Mouse (Mus musculus) CD8-positive naive resting alpha-beta T cell, adult 2 months (primary cell): ENCODE results near the gene Smim26.
"Not testable (repeated sequence)": the region's sequence is repeated elsewhere in the genome, so short reads cannot be mapped to it uniquely, and the experiment has no call there.

Experiments
- DNase-seq, 2 experiments: peaks; one replicate each; pipeline ENCODE4 v3.0.0; 2022; ENCODE audit warnings: low read depth in 2 of 2, low spot score in 2 of 2

Smim26 gene

DNA sequence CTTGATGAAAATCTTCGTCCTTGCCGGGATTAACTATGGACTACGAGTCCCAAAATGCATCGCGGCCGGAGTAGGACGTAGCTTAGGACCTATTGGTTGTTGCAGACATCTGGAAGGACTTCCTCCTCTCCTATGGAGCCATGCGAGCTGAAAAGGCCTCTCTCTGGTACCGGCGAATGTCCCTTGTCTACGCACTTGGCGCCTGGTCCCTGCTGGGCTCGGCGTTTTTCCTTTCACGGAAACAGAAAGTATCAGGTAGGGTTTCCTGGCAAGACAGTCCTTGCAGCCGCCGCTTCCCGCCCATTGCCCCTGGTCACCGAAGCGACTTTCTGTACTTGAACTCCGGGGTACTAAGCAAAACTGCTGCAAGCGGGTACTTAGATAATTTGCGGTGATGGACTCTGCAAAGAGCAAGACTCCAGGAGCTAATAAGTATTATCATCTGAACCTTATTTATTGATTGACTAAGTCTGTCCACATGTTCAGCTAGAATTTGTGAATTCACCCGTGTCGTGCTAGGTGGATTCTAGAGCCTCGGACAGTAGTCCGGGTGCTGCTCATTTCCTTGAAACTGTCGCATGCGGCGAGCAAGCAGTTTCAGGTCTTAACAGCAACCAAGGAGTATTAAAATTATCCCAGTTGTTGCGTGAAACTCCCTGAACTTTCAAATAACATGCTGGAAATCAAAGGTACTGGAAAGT, at the start of gene Smim26:
Smim26 (plus strand) TSS at position 104 of the 701 bp plus-strand sequence.
- DNase-seq = peak; percentile 49 to 60

DNA sequence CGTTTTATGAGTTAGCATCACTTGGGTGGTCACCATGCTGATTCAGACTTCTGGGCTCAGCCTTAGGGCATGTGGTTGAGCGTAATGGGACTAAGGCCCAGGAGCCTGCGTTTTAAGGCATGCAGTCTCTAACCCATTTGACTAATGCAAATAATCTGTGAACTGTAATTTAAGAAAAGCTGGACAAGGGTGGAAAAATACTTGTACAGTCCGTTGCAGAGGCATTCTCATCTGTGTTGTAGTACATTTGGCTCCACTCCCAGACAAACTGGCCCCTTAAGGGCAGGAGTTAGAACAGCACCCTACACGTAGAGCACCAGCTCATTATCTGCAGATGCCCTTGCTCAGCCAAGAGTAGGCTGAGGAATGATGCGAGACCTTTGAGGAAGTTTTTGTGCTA, 49.2 kb upstream of the Smim26 start:
- no peak for DNase-seq

DNA sequence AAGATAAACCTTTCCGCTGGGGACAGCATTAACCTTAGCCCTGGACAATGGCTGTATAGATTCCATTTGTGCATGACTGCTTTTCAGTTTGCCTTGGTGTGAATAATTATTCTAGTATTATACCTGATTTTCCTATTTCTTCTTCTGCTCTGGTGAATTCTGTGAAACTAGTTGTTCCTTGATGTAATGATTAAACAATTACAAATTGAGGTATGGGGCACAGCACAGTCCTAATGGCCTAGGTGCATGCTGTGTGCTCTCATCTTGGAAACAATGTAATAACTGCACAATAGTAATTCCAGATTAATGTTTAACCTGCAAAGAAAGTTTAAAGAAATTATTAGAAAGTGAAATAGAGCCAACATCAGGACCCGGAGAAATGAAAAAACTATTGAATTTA, 48.8 kb upstream of the Smim26 start:
- DNase-seq = no peak

DNA sequence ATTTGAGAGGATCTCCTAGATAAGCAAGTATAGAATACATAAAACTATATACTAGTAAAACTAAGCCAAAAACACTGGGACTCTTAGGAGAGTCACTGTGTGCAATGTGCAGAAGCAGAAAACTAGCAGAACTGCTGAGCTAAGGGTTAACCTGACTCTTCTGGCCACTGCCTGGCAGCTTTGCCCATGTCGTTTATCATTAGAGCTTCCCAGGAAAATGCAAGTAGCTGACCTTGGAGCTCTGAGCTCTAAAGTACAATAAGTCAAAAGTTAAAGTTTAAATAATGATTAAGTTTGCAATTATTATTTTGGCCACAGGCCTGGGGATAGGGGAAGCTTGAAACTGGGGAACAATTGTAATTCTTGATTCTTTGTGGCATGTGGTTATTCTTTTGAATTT, 48.4 kb upstream of the Smim26 start:
- no peak for DNase-seq

DNA sequence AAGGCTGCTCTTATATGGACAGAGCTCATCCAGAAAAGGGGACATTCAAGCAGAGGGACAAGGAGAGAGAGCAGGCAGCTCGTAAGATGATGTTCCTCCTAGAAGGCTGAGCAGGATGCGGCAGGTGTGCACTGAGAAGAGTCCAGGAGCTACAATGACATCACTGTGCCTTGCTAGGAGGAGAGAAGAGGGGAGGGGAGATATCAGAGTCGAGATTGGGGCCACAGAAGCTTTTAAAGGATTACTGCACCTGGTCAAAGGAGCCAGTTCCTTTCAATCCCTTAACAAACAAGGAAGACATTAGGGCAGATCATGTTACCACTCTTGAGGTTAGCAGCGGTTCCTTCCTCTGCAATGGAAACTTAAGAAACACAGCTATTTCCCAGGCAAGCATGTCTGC, 46.3 kb upstream of the Smim26 start:
- no peak for DNase-seq

DNA sequence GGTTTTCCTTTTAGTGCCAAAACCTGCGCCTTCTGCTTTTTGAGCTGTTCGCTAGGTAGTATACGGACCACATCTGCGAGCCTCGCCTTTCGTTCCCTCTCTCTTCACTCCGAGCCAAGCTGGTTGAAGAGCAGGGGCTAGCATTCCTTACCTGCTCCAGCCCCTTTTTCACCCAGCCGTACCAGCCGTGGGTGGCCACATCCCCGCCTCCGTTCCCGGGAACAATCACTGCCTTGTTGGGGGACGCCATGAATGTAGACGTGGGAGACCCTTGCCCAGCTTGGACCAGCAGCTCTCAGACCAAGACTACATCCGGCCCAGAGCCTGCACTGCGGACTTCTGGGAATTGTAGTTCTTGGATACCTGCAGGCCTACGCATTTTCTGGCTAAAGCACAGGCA, 43.3 kb upstream of the Smim26 start, which contains the start of gene Rbbp9:
Rbbp9 (minus strand) TSS at position 341 of the 400 bp plus-strand sequence.
- peak in 1 of 2 experiments; percentile 46 for DNase-seq

DNA sequence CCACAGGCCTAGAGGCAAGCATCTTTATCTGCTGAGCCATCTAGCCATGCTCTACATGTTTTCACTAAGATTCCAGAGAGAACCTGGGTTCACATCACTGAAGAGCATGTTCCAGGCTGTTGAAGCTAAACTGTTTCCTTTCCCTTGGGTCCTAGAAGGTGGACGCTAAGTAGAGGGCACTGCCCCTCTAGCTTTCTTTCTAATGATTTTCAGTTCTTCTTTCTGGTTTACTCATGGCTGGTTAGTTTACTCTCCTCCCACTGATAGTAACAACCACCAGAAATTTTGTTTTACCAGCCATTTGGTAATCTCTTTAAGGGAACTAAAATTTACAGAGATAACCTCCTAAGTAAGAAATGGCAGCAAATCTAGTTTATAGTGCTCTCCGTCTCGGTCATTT, 39.9 kb upstream of the Smim26 start:
- DNase-seq = no peak

DNA sequence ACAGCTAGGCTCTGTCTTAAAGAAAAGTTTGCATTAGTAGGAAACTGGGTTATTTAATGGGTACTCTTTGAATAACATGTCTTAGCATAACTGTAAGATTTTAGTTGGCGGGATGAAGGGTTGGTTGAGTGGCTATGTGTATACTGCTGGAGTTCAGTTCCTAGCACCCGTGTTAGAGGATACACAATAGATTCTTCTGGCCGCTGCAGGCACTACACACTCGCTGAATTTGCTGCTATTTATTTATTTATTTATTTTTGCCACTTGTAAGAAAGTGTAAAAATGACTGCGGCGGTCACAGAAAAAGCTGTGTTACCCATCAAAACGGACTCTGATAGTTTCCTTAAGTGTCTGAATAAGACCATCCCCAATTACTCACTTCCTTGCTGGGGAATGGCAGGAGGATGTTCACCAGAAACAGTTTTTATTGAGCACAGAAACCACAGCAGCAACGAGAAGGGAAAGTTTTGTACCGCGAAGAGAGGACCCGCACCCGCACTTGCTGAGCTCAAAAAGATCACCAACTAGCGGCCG, 38.5 kb upstream of the Smim26 start:
- peak in 1 of 2 experiments; percentile 2 for DNase-seq

DNA sequence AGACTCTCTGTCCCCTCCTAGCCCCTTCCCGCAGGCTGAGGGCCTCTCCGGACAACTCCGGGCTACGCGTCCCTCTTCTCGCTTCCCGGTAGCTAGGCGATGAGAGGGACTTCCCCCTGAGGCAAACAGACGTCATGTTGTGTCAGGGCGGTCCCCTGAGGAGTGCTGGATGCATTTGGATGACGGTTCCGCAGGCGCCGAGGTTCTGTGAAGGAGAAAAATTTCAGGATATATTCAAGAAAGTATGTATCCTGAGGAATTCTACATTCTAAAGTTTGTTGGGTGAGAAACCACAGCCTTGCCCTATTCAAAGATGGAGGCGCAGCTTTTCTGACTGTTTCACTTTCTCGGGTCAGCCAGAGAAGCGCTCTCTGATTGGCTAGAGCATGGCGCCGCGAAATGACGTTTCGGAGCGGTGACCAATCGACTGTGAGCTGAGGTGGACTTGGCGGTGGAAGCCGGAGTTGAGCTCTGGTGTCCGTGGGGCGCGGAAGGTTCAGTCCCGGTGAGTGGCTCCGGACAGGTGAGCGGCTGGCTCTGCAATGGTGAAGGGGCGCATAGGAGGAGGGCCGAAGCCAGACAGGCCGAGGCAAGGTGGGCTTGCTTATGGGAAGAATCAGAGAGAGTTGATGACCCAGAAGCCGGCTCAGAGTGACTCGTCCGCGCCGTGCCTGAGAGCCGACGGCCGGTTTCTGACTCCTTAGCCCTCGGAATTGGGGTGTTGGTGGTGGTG, 37.9 kb upstream of the Smim26 start, which contains the start of gene Sec23b:
Sec23b (plus strand) TSS at position 410 of the 733 bp plus-strand sequence.
- peak; percentile 91 for DNase-seq

DNA sequence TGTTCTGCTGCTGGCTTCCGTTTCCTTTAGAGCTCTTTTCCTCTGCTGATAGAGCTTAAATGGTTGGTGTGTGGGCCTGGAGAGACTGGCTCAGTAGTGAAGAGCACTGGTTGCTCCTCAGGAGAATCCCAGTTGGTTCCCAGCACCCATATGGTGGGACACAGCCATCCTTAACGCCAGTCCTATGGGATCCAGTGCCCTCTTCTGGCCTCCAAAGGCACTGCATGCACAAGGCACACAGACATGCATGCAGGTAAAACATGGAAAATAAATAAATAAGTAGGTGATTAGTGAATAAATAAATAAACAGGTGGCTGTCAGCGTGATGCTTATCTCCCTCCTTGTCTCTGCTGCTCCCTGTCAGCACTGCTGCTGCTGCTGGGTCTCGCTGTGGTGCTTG, 5.1 kb upstream of the Smim26 start:
- no peak for DNase-seq

DNA sequence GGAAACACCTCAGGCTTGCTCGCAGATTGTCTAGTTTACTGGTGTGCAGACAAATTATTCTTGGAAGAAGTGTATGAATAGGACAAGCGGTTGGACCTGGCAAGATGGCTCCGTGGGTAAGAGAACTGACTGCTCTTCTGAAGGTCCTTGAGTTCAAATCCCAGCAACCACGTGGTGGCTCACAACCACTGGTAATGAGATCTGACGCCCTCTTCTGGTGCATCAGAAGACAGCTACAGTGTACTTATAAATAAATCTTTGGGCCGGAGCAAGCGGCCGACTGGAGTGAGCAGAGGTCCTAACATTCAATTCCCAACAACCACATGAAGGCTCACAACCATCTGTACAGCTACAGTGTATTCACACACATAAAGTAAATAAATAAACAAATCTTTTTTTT, 818 bp upstream of the Smim26 start:
- DNase-seq = not testable (repeated sequence)

DNA sequence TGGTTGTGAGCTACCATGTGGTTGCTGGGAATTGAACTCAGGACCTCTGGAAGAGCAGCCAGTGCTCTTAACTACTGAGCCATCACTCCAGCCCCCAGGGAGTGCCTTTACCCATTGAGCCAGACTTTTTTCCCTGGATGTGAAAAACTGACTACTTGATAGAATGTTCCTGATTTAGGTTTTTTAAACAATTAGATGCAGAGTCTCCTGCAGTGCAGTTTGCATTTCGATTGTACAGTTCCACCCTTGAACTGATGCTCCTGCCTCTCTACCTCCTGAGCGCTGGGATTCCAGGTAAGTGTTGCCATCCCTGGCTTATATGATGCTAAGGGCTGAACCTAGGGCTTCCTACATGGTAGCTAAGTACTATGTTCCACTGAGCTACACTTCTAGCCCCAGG, 4.2 kb downstream of the Smim26 start:
- DNase-seq = no peak

DNA sequence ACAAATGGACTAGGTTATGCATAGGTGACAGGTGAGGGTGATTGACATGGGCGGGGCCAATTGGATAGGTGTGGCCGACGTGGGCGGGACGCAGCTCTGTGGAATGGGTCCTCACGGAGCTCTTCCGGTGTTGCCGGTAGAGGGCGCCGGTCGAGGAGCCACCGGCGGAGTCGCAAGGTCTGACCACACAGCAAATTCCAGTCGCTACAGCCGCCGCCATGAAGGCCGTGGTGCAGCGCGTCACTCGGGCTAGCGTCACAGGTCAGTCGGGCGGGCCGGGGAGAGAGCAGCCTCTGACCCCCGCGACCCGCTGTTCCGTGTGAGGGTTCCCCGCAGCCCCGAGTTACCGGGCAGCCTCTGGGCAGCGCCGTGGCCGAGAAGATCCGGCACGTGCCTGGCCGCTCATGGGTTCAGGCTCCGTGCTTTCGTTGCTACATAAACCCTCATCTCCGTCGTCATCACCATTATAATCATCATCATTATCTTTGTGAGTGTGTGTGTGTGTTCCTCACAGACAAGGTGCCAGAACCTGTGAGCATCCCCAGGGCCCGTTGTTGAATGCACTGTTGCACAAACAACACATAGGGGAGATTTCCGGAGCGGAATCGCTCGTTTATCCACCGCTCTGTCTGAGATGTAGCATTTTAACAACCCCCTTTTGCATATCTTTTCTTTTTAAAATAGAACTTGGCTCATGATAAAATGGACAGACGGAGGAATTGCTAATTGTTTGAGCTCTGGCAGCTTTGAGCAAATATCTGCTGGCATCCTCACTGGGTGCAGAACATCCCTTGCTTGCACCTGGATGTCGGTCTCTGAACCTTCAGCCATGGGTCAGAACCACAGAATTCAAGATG, 6.2 kb downstream of the Smim26 start, which contains the start of gene Dtd1:
Dtd1 (plus strand) TSS at position 67 of the 857 bp plus-strand sequence.
- DNase-seq = peak; percentile 73 to 76

DNA sequence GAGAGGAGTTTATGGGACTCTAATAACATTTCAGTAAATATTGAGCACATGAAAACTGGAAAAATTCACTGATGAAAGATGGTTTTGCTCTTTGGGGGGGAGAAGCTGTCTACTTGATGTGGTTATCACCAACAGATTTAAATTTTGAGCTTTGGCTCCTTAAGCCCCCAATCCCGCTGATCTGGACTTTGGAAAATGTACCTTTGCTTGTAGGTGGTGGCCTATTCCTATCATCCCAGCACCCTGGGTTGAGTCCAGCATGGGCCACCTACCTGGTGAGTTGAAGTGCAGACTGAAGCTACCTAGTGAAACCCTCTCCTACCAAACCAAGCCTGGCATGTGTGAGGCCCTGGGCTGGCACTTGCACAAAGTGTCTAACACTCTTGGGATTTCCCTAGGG, 7.7 kb downstream of the Smim26 start:
- no peak for DNase-seq

DNA sequence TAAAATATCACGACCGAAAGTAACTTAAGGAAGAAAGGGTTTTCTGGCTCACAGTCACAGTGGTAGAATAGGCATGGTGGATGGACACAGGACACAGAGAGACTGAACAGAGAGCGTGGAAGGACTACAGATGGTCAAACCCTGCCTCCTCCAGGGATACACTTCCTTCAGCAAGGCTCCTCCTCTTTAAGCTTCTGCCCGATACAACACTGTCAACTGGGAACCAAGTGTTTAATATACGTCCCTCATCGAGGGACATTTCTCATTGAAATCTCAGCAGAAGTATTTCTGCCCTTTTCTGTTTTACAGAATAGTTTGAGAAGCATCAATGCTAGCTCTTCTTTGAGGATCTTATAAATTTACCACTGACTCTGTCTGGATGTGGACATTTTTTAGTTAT, 20.1 kb downstream of the Smim26 start:
- DNase-seq = no peak

DNA sequence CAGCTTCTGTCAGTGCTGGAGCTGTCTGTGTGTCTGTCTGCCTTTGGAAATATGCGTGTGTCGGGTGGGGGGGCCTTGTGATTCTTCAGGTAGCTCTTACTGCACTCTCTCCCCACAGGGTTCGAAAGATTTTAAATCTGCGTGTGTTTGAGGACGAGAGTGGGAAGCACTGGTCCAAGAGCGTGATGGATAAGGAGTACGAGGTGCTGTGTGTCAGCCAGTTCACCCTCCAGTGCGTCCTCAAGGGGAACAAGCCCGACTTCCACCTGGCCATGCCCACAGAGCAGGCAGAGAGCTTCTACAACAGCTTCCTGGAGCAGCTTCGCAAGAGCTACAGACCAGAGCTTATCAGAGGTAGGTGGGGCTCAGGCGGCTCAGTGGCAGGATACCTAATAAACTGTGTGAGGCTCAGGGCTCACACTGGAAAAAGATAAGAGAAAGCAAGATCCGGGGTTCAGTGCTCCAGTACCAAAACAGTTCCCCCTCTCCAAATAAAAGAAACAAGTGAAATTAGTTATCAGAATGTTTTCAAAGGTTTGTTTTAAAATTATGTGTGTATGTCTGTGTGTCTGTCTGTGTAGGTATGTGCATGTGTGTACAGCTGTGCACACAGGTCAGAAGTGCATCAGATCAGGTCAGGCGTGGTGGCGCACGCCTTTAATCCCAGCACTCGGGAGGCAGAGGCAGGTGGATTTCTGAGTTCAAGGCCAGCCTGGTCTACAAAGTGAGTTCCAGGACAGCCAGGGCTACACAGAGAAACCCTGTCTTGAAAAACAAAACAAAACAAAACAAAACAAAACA, 23.4 kb downstream of the Smim26 start:
- DNase-seq = no peak

DNA sequence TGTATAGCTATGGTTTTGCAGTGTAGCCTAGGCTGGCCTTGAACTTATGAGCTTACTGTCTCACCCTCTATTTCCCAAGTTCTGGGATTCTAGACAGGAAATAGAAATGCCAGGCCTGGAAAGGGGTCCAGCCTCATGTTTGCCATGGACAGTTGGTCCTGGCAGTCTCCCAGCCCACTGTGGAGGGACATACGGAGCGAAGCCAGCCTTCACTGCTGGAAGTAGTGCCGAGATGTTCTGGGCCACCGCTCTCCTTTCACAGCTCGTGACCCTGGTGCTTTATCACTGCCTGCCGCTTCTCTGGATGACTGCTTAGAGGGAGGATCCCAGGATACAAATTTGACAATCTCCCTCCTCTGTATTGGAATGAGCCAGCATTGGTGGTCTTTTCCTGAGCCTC, 27.6 kb downstream of the Smim26 start:
- no peak for DNase-seq

DNA sequence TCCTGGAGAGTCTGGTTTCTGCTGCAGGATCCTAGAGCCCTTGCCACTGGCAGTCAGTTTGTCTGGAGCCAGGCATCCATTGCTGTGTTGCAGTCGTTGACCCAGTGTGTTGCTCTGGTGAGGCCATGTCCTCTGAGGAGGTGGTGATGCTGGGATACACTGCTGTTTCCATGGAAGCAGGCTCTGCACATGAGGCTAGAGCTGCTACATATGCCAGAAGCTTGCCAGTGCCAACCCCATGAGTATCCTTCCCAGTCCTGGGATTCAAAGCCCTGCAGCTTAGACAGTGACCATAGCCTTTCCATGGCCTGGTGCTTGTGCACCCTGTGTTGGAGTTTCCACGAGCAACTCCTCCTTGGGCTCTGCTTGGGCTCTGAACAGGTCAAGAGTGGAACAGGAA, 39.7 kb downstream of the Smim26 start:
- no peak for DNase-seq

DNA sequence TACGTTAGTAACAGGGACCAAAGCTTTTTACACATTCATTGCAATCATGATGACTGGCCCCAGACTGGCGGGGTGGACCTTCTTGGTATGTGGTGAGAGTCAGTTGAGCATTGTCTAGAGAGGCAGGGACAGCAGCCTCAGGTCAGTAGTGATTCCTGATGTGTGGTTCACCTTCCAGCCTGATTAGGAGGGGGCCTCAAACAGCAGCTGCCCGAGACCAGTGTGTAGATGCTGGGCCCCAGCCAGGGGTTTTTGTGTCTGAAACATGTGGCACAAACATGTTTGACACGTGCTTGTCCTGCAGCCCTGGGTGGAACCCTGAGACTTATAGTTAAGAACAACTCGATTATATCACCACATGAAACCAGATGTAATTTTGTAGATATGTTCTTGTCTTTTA, 40.4 kb downstream of the Smim26 start:
- DNase-seq = no peak

DNA sequence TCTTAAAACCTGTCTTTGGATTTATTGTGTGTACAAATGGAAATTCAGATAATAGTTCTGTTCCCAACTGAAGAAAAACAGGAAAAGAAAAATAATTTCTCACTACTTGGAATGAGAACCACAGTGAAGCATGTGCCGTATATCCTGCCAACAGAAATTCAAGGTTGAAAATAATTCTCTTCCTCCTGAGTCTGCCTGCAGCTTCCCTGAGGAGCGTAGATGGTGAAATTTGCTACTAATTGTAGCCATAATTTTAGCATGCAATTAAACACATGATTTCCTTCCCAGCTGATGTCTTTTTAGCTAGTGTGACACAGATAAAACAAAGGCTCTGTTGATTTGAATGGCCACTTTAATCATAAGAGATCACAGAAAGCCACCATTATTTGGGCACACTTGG, 40.9 kb downstream of the Smim26 start:
- no peak for DNase-seq
